Mouse (Mus musculus): ENCODE results near the gene Ube2m.

Gene Ube2m

DNA sequence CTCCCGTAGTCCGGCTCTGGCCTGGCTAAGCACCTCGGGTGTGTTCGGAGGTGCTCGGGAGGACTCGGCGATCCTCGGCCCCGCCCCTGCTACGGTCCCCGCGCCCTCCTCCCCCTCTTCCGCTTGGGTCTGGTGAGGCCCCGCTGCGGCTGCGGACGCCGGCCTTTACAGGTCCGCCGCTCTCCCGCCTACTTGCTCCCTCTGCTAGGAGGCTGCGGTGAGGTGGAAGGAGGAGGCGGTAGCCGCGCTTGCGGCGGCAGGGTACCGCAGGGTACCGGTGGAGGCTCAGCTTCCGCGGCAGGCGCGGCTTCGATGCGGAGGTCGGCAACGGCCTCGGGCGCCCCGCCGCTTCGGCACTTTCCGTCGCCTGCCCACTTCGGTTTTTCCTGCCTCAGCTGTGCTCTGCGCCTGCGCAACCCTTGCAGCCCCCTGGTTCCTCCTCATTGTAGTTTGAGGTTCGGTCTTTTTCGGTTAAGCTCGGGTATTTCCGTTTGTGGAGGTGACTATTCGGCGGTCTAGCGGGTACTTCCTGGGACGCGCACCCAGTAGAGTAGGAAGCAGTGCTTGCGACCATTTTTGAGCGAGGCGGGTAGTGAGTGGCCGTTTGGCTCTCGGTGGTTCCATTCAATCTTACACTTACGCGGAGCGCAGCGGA, at the start of gene Ube2m:
Ube2m (minus strand) TSS at position 375 of the 655 bp plus-strand sequence.
- peak; percentile 99 for DNase-seq (ENCODE audit: low spot score)

DNA sequence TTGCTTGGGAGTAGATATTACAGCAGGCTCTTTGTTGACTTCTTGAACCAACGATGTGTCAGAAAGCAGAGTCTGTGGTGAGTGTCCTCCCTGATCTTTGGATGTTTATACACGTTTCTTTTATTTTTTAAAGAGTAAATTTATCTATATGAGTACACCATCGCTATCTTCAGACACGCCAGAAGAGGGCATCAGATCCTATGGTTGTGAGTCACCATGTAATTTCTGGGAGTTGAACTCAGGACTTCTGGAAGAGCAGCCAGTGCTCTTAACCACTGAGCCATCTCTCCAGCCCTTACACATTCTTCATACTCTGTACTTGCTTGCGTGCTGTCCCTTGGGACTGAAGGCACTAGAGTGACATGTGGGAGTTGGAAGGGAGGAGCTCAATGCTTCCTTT, 34.2 kb upstream of the Ube2m start:
- DNase-seq (ENCODE audit: low spot score): no peak

GRCm38 (mm10) chr7:13063399-13063798, 25.3 kb upstream of the Ube2m start:
- DNase-seq (ENCODE audit: low spot score): peak; percentile 30

DNA sequence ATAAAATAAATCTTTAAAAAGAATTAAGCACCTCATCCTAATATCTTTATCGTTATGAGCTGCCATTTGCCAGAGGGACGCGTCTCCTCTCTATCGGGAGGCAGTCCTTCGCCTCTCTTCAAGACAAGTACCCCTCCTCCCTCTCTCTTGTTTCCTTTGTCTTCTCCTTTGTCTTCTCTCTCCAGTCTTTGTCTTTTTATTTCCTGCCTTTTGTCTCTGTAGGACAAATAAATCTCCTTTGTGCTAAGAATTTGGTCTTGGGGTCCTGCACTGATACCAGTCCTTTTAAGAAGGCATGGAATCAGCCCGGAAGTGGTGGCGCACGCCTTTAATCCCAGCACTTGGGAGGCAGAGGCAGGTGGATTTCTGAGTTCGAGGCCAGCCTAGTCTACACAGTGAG, 21.5 kb upstream of the Ube2m start:
- DNase-seq (ENCODE audit: low spot score): no peak

DNA sequence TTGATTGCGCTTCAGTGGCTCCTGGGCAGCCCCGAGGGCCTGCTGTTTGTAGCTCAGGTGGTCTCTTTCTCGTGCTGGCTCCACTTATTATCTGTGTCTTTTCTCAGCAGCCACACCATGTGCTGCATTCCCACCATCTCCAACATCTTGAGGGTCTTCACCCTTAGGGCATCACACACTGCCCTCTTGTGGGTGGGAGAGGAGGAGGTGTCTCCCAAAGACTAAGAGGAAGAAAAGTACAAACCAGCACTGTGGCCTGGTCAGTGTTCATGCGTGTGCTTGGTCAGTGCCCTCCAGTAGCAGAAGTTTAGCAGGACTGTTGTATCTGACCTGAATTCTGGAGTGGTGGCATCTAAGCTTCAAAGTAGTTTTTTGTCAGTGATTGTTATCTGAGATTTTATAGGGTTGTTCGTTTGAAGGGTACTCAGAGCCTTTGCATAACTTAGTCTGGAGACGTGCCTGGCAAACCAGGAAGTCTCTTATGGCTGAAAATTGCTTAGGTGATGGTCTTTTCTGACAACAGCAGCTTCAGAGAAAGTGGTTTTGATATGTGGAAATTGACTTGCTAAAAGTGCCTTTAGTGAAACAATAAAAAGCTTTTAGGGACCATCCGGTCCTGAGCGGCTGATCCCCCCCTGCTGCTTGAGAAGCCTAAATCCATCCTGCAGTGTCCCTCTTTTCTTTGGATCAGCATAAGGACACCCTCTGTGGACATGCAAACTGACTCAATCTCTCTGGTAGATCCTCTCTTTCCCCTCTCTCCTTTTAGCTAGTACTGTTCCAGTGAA, 19.0 kb upstream of the Ube2m start:
- DNase-seq (ENCODE audit: low spot score): peak; percentile 44

DNA sequence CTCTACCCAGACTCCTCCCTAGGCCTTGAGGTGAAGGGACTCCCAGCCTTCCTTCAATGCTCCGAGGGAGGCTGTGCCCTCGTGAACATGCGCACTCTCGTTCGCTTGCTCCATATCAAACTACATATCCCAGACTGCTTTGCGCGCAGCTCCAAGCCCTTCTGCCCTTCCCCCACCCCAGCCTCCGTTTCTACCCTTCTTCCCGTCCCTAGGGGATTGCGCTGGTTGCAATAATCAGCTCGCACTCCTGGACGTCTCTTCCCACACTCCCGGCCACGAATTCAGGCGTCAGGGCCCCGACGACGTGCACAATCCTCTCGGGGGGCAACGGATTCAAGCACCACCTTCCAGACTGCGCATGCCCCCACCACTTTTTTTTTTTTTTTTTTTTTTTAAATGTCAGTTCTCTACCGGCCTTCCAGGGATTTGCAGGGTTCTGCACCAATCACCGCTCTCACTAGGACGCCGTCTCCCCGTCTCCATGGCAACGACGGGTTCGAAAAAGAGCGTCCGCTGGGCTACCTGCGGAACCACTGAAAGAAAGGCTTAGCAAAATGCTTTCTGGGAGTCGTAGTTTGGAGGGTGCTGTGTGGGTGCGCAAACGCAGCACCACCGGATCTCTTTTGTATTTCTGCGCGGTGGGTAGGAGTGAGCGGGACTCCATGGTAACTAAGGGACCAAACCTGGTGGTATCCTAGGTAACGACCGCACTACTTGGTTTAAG, 16.4 kb upstream of the Ube2m start, which contains the start of gene Mzf1:
Mzf1 (minus strand) TSS at position 478 of the 724 bp plus-strand sequence.
- peak; percentile 96 for DNase-seq (ENCODE audit: low spot score)

- no peak for DNase-seq (ENCODE audit: low spot score)
Observed at GRCm38 (mm10) chr7:13053961-13054286, 15.8 kb upstream of the Ube2m start.

- no peak for DNase-seq (ENCODE audit: low spot score)
Observed at GRCm38 (mm10) chr7:13053501-13053900, 15.4 kb upstream of the Ube2m start.

DNA sequence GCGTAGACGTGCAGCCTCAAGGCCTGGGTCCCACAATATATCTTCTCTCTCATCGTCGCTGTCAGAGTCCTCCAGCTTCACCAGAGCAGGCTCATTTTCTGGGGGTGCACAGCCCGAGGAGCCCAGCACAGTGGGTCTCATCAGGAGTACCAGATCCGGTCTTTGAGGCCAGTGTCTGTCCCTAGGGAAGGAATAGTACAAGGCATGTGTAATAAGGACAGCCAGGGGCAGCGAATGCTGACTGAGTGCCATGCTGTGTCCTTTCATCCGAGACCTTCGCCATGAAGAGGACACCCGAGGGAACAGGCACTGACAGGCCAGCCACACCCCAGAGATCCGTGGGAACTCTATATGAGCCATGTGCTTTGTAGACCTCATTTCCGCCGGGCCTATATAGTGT, 14.9 kb upstream of the Ube2m start:
- no peak for DNase-seq (ENCODE audit: low spot score)

DNA sequence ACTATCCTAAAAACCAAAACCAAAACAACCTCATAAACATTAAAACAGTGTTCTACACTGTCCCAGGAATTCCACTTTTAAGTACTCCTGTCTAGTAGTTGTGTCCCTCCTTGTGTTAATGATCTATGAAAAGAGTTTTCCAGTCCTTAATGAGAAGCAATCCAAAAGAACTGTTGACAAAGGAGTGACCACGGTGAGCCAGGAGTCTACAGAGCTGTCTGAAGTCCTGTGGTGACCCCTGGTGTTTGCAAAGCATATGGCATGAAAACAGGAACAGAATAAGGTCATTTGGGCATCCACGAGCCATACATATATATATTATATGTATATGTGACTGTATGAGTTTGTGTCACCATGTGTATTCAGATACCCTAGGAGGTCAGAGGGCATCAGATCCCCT, 8.0 kb upstream of the Ube2m start:
- DNase-seq (ENCODE audit: low spot score): peak; percentile 84

- no peak for DNase-seq (ENCODE audit: low spot score)
Observed at GRCm38 (mm10) chr7:13044254-13044625, 6.2 kb upstream of the Ube2m start.

DNA sequence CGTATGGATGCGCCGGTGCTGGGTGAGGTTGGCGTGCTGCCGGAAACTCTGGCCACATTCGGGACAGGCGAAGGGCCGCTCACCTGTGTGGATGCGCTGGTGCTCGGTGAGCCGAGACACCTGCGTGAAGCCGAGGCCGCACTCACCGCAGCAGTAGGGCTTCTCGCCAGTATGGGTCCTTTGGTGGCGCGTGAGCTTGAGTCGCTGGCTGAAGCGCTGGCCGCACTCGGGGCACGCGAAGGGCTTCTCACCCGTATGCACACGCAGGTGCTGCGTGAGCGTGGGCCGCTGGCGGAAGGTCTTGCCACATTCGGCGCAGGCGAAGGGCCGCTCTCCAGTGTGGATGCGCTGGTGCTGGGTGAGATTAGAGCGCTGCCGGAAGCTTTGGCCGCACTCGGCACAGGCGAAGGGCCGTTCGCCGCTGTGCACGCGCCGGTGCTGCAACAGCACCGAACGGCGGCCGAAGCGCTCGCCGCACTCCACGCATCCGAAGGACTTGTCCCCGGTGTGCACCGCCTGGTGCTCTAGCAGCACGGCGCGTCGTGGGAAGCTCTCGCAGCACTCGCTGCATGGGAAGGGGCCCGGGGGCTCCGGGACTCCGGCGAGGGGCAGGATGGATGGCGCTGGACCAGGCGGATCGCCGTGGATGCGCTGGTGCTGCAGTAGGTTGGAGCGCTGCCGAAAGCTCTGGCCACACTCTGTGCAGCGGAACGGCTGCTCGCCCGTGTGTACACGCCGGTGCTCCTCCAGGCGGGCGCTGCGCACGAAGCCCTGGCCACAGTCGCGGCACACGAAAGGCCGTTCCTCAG, 5.6 kb upstream of the Ube2m start:
- DNase-seq (ENCODE audit: low spot score): no peak

GRCm38 (mm10) chr7:13043120-13043444, 5.0 kb upstream of the Ube2m start:
- no peak for DNase-seq (ENCODE audit: low spot score)

DNA sequence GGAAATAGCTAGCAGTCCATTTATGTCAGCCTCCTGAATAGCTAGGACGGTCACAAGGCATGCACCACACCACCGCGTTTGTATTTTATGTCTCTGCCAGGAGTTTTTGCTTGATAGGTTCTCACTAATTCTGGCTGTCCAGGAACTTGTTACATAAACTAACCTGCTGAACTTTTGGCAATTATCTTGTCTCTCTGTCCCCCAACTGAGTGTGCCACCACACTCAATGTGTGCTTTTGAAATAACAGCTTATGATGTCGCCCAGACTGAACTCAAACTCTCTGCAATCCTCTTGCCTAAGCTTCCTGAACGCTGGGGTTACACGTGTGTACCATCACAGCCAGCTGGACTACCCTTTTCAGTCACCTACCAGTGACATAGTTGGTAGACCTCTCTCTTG, 4.4 kb upstream of the Ube2m start:
- no peak for DNase-seq (ENCODE audit: low spot score)

DNA sequence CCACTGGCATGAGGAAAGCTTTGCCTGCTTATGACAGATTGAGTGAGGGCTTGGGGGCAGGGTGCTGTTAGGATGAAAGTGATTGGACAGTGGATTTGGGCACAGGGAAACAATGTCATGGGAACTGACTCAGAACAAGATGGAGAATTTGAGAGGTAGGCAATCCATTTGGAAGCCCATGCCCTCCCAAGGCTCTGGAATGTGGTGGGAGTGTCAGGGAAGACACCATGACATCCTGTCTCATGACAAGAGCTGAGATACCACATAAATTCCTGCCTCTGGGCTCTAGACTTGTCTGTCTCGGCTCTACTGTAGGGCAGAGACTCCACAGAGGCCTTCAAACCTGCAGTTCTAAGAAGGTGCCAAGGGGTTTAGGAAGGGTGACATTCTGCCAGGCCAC, 3.2 kb upstream of the Ube2m start:
- DNase-seq (ENCODE audit: low spot score): no peak

DNA sequence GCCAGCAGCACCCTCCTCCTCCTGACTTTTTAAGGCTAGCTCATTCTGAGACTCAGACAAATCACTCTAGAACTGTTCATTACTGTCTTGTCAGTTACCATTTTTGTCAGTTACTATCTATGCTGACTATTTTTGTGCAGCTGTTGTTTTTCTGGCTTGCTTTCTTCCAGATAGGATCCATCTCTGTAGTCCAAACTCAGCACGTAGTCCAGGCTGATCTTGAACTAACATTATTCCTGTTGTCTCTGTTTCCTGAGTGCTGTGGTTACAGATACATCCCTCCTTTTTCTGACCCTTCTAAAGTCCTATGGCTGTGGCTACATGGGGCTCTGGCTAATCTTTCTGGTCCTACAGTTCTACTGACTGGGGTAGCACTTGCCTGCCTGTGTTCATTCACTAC, 1.1 kb upstream of the Ube2m start:
- no peak for DNase-seq (ENCODE audit: low spot score)

GRCm38 (mm10) chr7:13038621-13039169, 620 bp upstream of the Ube2m start:
- no peak for DNase-seq (ENCODE audit: low spot score)

- DNase-seq (ENCODE audit: low spot score): no peak
Observed at GRCm38 (mm10) chr7:13037366-13037765, 709 bp downstream of the Ube2m start.

DNA sequence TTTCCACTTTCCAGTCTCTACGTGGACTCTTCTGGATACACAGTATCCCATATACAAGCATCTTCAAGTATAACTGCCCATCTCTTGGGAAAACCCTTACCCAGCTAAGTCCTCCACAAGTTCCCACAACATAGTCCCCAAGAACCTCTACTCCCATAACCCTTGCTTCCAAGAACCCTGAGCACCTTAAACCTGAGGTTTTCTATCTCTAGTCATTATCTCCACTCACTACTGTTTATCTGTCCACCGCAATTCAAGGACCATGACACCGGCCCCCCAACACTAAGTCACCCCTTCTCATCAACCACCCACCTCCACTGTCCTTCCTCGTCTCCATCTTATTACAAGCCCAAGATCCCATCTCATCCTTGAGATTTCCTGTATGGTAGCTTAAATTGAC, 1.3 kb downstream of the Ube2m start:
- DNase-seq (ENCODE audit: low spot score): no peak

- no peak for DNase-seq (ENCODE audit: low spot score)
Observed at GRCm38 (mm10) chr7:13035211-13035855, 2.7 kb downstream of the Ube2m start.

GRCm38 (mm10) chr7:13034148-13034977, 3.7 kb downstream of the Ube2m start, which contains the start of gene Chmp2a:
TSS of gene Chmp2a (minus strand) at chr7:13034807.
- peak; percentile 98 for DNase-seq (ENCODE audit: low spot score)
